Mouse (Mus musculus) skeletal muscle tissue, adult 2 months (tissue): ENCODE results near the gene Snx20.
"Not testable (repeated sequence)": the region's sequence is repeated elsewhere in the genome, so short reads cannot be mapped to it uniquely, and the experiment has no call there.

Experiments
- DNase-seq: peaks from one replicate; pipeline ENCODE4 v3.0.0-alpha.2; 2012; ENCODE audit warnings: low read depth, low spot score

The Snx20 gene

GRCm38 (mm10) chr8:88635474-88636397, at the start of gene Snx20:
Snx20 (minus strand) TSS chr8:88636128.
- DNase-seq, result peak; percentile 36

DNA sequence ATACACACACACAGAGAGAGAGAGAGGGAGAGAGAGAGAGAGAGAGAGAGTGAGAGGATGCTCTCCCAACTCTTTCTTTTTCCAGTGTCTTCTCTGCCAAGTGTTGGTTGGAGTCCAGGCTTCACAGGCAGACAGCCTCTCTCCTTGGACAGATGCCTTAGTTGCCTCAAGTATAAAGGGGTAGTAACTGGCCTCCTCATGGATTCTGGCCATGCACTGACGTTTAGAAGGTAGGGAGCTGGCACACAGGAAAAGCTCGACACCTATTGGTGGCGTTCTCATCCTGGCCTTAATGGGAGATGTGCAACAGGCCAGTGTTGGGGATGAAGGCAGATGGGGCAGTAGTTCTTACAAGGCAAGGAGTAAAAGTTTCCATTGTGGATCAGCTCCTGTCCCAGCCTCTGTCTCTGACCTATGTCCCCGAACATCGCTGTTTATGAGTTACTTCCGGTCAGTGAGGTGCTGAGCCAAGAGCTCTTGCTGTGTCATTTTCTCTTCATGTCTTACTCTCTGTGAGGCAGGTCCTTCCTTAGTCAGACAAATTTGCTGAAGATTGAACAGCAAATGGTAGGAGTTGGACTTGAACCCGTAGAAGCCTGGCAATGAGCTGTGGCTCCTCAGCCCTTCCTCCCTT, 47.8 kb upstream of the Snx20 start:
- no peak for DNase-seq

- no peak for DNase-seq
Measured at GRCm38 (mm10) chr8:88681046-88681445, 45.1 kb upstream of the Snx20 start.

DNA sequence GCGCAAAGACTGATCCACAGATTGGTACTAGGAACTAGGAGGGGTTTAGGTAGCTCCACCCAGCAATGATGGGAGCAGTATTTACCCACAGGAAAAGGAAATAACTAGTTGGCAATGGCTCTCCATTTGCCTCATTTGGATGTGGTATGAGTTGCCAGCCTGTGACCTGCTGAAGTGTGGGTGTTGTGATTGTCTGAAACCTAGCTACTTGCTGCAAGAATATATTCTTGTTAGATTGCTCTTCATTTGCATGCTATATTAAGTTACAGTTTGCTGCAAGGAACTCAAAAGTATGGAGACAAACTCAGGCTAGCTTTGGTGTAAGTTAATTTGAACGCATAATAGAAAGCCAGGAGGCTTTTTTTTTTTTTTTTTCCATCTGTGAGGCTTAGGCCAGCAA, 44.6 kb upstream of the Snx20 start:
- DNase-seq, result no peak

DNA sequence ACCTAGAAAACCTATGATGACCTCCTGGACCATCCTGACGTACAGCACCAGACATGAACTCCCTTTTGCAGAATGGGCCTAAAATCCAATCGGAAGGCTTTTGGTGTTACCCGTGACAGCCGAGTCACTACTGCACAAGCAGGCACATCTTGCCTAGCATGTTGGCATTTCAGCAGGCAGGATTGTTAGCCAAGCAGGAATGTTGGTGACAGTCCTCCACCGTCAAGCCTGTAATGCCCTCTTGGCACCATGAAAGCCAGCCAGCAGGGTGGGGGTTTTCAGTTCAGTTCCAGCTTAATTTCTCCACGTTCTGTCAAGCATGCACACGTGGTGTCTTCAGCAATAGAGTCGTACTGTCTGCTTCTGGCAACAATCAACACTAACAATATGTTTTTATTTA, 41.1 kb upstream of the Snx20 start:
- DNase-seq, result no peak

DNA sequence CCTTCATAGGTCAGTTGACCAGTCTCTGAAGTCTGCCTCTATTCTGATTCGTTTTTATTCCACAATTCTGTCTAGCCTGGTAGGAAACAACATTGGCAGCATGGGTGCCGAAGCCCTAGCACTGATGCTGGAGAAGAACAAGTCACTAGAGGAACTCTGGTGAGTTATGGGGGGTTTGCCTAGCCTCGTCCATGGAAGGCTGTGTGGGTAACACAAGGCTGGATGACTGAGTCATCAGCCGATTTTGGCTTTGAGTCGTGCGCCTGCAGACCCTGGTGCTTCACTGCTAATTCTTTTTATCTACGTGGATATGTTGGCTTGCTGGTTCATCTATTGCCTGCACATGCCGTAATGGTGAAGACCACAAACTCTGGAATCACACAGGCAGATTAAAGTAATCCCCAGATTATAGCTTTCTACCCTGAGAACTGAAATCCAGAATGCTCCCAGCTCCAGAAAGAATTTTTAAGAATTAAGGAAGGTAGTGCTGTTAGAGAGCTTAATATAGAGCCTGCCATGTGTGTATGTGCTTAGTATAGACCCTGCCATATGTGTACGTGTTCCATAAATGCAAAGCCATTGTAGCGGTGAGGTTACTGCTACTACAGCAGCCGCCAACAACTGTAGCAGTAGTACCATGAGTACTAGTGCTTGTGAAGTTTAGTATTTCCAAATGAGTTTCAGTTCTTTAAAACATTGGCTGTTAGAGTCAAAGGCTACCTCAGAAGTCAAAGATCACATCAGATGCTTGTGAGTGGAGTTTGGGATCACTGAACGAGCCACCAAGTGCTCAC, 39.6 kb upstream of the Snx20 start:
- DNase-seq, result no peak

DNA sequence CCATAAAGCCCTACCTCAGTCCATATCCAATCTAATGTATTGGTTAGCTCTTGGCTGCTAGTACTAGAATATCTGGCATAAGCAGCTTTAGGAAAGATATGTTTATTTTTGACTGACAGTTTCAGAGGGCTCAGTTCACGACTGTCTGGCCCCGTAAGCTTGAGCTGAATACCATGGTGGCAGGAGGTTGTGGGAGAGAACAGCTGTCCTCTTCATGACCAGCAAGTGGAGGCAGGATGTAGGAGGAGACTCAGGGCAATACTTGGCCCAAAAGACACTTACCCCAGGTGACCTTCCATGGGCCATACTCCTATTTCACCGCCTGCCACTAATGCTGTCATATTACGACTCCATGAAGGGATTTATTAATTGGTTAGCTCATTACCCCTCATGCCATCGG, 37.9 kb upstream of the Snx20 start:
- DNase-seq, result peak; percentile 30

GRCm38 (mm10) chr8:88671575-88671974, 35.6 kb upstream of the Snx20 start:
- DNase-seq, result no peak

- no peak for DNase-seq
Measured at GRCm38 (mm10) chr8:88670782-88671181, 34.9 kb upstream of the Snx20 start.

GRCm38 (mm10) chr8:88668400-88669086, 32.6 kb upstream of the Snx20 start:
- DNase-seq, result peak; percentile 58

GRCm38 (mm10) chr8:88666435-88666834, 30.5 kb upstream of the Snx20 start:
- DNase-seq, result peak; percentile 51

- no peak for DNase-seq
Measured at GRCm38 (mm10) chr8:88664947-88665346, 29.0 kb upstream of the Snx20 start.

DNA sequence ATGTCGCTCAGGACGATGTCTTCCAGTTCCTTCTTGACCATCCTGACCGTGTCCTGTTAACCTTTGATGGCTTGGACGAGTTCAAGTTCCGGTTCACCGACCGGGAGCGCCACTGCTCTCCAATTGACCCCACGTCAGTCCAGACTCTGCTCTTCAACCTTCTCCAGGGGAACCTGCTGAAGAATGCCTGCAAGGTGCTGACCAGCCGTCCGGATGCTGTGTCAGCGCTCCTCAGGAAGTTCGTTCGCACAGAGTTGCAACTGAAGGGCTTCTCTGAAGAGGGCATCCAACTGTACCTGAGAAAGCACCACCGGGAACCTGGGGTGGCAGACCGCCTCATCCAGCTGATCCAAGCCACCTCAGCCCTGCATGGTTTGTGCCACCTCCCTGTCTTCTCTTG, 28.2 kb upstream of the Snx20 start:
- no peak for DNase-seq

DNA sequence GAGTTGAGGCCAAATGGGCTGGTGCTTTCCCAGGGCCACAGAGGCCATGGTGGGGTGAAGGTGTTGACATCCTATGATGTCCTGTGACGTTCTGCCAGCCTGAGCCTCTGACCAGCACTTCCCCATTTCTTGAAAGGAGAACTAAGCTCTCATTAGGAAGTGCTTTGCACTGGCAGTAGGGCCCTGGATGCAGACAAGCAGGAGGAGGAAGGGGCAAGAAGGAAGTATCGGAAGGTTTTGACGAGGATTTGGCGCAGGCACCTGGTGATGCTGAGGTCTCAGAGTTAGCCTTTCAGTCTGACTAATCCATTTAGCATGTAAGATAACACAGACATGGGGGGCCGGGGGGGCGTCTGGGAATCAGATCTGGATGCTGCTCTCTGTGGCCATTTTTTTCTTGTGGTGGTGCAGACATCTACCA, 26.5 kb upstream of the Snx20 start:
- DNase-seq, result peak; percentile 48

DNA sequence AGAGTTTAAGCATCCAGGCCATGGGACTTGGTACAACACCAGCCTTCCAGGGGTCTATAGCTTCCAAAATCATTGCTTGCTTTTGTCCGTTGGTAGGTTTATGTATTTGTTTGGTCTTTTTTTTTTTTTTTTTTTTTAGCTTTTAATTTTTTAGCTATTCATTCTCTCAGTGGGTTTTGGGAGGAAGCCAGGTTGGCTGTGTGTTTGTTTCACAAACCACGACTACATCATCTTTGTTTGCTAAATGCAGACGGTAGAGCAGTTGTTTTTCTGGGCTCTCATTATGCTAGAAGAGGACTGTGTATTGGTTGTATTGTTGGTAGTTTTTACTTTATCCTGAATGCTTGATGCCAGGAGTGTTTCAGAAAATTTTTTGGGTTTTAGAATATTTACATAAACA, 23.9 kb upstream of the Snx20 start:
- no peak for DNase-seq

DNA sequence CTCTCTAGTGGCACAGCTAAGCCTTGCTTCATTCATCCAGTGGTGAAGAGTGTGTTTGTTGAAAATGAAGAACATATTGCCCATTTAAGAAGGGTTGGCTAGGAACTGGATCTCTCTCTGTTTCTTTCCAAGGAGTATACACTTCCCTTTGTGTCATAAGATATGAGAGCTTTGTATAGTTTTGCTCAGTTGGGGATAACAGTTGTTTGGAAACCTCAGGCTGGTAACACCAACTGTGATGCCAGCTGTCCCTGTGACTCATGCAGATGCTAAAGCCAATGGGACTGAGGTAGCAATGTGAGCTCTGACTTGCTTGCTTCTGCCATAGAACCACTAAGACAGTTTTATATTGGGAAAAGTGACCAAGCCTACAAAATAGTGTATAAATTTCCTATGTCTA, 19.4 kb upstream of the Snx20 start:
- DNase-seq, result no peak

DNA sequence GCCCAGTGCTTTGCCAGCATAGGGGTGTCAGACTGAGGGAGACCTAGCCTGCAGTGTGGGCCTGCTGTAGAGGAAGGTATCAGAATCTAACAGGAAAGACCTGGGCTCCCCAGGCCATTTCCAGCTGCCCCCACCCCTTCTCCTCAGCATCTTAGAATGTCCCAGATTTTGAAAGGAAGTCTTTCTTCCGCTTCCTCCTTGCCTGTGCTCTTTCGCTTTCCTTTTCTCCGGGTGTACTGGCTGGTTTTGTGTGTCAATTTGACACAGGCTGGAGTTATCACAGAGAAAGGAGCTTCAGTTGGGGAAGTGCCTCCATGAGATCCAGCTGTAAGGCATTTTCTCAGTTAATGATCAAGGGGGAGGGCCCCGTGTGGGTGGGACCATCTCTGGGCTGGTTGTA, 15.2 kb upstream of the Snx20 start:
- not testable (repeated sequence) for DNase-seq

DNA sequence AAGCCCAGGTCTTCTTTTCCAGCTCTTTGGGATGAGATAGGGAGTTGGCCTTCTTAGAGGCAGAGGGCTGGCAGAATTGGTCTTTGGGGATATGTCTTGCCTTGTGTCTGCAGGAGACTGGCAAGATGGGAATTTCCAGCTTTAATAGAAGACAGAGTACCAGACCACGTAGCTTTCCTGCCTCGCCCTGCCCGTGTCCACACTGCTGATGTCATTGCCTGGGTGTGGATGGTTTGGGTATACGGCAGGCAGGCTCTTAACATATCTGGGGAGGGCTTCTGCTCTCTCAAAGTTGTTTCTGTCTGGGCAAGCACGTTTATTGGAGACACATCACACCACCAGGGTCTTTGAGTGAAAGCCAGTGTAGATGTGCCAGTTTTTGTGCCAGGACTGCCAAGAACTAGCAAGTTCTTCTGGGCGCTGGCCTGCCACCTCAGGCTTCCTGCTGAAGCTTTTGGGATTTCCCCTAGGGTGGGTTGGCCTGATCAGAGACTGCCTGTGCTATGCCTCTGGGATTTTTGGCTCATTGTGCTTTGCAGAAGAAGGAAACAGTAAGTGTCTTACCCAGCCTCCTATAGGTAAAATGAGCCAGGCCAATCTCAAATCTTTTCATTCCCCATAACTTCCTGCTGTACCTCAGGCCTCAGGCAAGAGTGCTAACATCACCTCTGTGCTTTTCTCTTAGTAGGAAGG, 14.2 kb upstream of the Snx20 start:
- no peak for DNase-seq

GRCm38 (mm10) chr8:88648322-88648721, 12.4 kb upstream of the Snx20 start:
- DNase-seq, result no peak

GRCm38 (mm10) chr8:88646837-88647778, 11.2 kb upstream of the Snx20 start, which contains the start of gene Nod2:
Nod2 (plus strand) TSS chr8:88647315.
- peak; percentile 52 for DNase-seq
